ENCODE assay signal across 13 mouse cellular contexts in genomic region chr8:113687889-113688542, GRCm38 (mm10). TPM values are rescaled to one million over a fixed set of nuclear protein-coding genes. Genes with fewer than 3 reads are reported as not detected.
DNase-seq lines count a peak whose midpoint lies in the region; ATAC-seq lines count a peak whose summit lies in the region.
"Had no signal": no experiment of that assay in that cellular context is flagged by ENCODE, and none has a peak within 500 bp of the region (broad histone marks: within the 10 kb centered on the region; RNA-seq: fewer than 3 reads in every experiment).

No protein-coding gene starts in this region.

- no peaks in the 10 kb centered on the region for H3K27me3 ChIP-seq in embryonic facial prominence, embryonic 13.5 days
- no peaks in the 10 kb centered on the region for H3K27me3 ChIP-seq in embryonic facial prominence, embryonic 10.5 days (replicated peaks; ENCODE audit: low read depth, poor library complexity, severe bottlenecking)
- H3K27me3 ChIP-seq: embryonic facial prominence, embryonic 12.5 days; midbrain, embryonic 12.5 days had no signal

- no peaks in the 10 kb centered on the region for H3K9me3 ChIP-seq in embryonic facial prominence, embryonic 13.5 days
- H3K9me3 ChIP-seq in embryonic facial prominence, embryonic 10.5 days, result no peaks in the 10 kb centered on the region
- H3K9me3 ChIP-seq: embryonic facial prominence, embryonic 12.5 days; midbrain, embryonic 12.5 days had no signal

- DNase-seq in embryonic facial prominence, embryonic 10.5 days (ENCODE audit: low spot score), result no peak
- peak; percentile 37 to 40 for DNase-seq in layer of hippocampus, postnatal 10 days (ENCODE audit: low spot score in 2 of 2)
- no peak for DNase-seq in layer of hippocampus, postnatal 14 days (ENCODE audit: low spot score in 2 of 2)
- DNase-seq in frontal cortex, postnatal 10 days (ENCODE audit: low spot score in 2 of 2), result no peak
- DNase-seq in urinary bladder, postnatal 25 days (ENCODE audit: low spot score), result no peak
- DNase-seq: B cell, adult 2 months; right cerebral cortex, postnatal 25 days had no signal

- H3K4me2 ChIP-seq in embryonic facial prominence, embryonic 13.5 days, result peak overlapping the region; percentile 22; the same call in 1 of the 2 replicates
- H3K4me2 ChIP-seq: embryonic facial prominence, embryonic 12.5 days; midbrain, embryonic 12.5 days had no signal

- no peaks in the 10 kb centered on the region for H3K36me3 ChIP-seq in embryonic facial prominence, embryonic 13.5 days
- no peaks in the 10 kb centered on the region for H3K36me3 ChIP-seq in embryonic facial prominence, embryonic 10.5 days (replicated peaks)
- H3K36me3 ChIP-seq: embryonic facial prominence, embryonic 12.5 days; midbrain, embryonic 12.5 days had no signal

- ATAC-seq in embryonic facial prominence, embryonic 13.5 days (ENCODE audit: insufficient number of reproducible peaks, insufficient read depth, low FRiP score, low TSS enrichment, low read depth), result no peak
- peak; percentile 48; the same call in 1 of the 2 replicates for ATAC-seq in granulocyte monocyte progenitor cell, adult 5-6 weeks (replicated peaks; ENCODE audit: poor library complexity, severe bottlenecking)
- ATAC-seq in megakaryocyte-erythroid progenitor cell, adult 5-6 weeks (replicated peaks; ENCODE audit: low FRiP score, low TSS enrichment, poor library complexity, severe bottlenecking), result peak; percentile 63

- no peak overlapping the region for H3K27ac ChIP-seq in embryonic facial prominence, embryonic 13.5 days
- no peak overlapping the region for H3K27ac ChIP-seq in embryonic facial prominence, embryonic 10.5 days (replicated peaks)
- H3K27ac ChIP-seq: embryonic facial prominence, embryonic 12.5 days; midbrain, embryonic 12.5 days had no signal

- WGBS in embryonic facial prominence, embryonic 13.5 days, result 51% methylated on average over 17 of the region's 17 CpGs
- 63% methylated on average over 17 of the region's 17 CpGs for WGBS in embryonic facial prominence, embryonic 10.5 days

- no peak overlapping the region for H3K9ac ChIP-seq in embryonic facial prominence, embryonic 13.5 days
- H3K9ac ChIP-seq: embryonic facial prominence, embryonic 12.5 days; midbrain, embryonic 12.5 days had no signal

- peaks cover 9% of the 10 kb centered on the region; the same call in 1 of the 2 replicates for H3K4me1 ChIP-seq in embryonic facial prominence, embryonic 13.5 days
- H3K4me1 ChIP-seq in embryonic facial prominence, embryonic 10.5 days, result 0 out of 2 replicates have a peak, but pooled peaks cover 4% of the 10 kb centered on the region
- H3K4me1 ChIP-seq: embryonic facial prominence, embryonic 12.5 days; midbrain, embryonic 12.5 days had no signal

- no peak overlapping the region for H3K4me3 ChIP-seq in embryonic facial prominence, embryonic 13.5 days
- H3K4me3 ChIP-seq in embryonic facial prominence, embryonic 10.5 days, result no peak overlapping the region
- H3K4me3 ChIP-seq: embryonic facial prominence, embryonic 12.5 days; midbrain, embryonic 12.5 days had no signal

RNA-seq across cellular contexts. Expression of gene Syce1l, which starts 45.0 kb away (rescaled TPM):
- polyA plus RNA-seq in embryonic facial prominence, embryonic 13.5 days (2015; fragmentation: Nextera tagmentation; extraction: Ambion mirVana), result not detected in 2 replicates
- polyA plus RNA-seq in embryonic facial prominence, embryonic 10.5 days (2016; fragmentation: Nextera tagmentation; extraction: Ambion mirVana), result not detected in 2 replicates
- total RNA-seq in layer of hippocampus, postnatal 10 days (2021), result under 1 TPM; 0.62 to 0.85 TPM
- under 1 TPM; 0.74 to 0.92 TPM for total RNA-seq in layer of hippocampus, postnatal 14 days (2021)
- total RNA-seq in granulocyte monocyte progenitor cell, adult 5-6 weeks (2014; fragmentation: Nextera tagmentation), result not detected in 2 replicates
- total RNA-seq in granulocyte monocyte progenitor cell, adult 5-6 weeks (2017), result not detected in 2 replicates
- total RNA-seq in megakaryocyte-erythroid progenitor cell, adult 5-6 weeks (2014; fragmentation: Nextera tagmentation), result not detected in 2 replicates
- total RNA-seq in megakaryocyte-erythroid progenitor cell, adult 5-6 weeks (2017), result not detected in 2 replicates
- polyA plus RNA-seq: embryonic facial prominence, embryonic 12.5 days; heart, postnatal 0 days; midbrain, embryonic 12.5 days had no signal

RNA-seq across cellular contexts. Expression of gene Mon1b, which starts 52.6 kb away (rescaled TPM):
- polyA plus RNA-seq in embryonic facial prominence, embryonic 13.5 days (2015; fragmentation: Nextera tagmentation; extraction: Ambion mirVana), result 7.2 and 7.5 TPM in 2 replicates
- 7.7 and 9.4 TPM in 2 replicates for polyA plus RNA-seq in embryonic facial prominence, embryonic 10.5 days (2016; fragmentation: Nextera tagmentation; extraction: Ambion mirVana)
- total RNA-seq in layer of hippocampus, postnatal 10 days (2021), result 10 to 100 TPM; 20.3 to 22.6 TPM
- total RNA-seq in layer of hippocampus, postnatal 14 days (2021), result 10 to 100 TPM; 21.1 to 24.0 TPM
- total RNA-seq in granulocyte monocyte progenitor cell, adult 5-6 weeks (2014; fragmentation: Nextera tagmentation), result 15.4 and 16.8 TPM in 2 replicates
- total RNA-seq in granulocyte monocyte progenitor cell, adult 5-6 weeks (2017), result 13.7 and 15.0 TPM in 2 replicates
- total RNA-seq in megakaryocyte-erythroid progenitor cell, adult 5-6 weeks (2014; fragmentation: Nextera tagmentation), result 14.2 and 17.0 TPM in 2 replicates
- 12.2 and 18.0 TPM in 2 replicates for total RNA-seq in megakaryocyte-erythroid progenitor cell, adult 5-6 weeks (2017)

Comparison
In these comparisons a context has a peak if more than half of its experiments do, and no peak if none do; other contexts are left out.
1. DNase-seq: peak in layer of hippocampus, postnatal 10 days (2 of 2); none in embryonic facial prominence, embryonic 10.5 days (single experiment), layer of hippocampus, postnatal 14 days (0 of 2), frontal cortex, postnatal 10 days (0 of 2) and urinary bladder, postnatal 25 days (single experiment).